Mouse (Mus musculus) kidney, embryonic 16.5 days (tissue): ENCODE data around the gene Tle4. TPM values are rescaled to one million over a fixed set of nuclear protein-coding genes. Genes with fewer than 3 reads are reported as not detected.

ENCODE experiments used
- ATAC-seq: fragments of 200-750 bp; cut with Nextera tagmentation; 2 replicates; pipeline ENCODE4 v1.8.0; 2017; ENCODE audit warnings: moderate TSS enrichment; ENCODE audit not compliant: low FRiP score, low TSS enrichment
- H3K27ac ChIP-seq: fragments of 300-500 bp; sonication (generic); 2 replicates; pipeline ENCODE4 v1.5.1; 2014; ENCODE audit warnings: low read length
- H3K27me3 ChIP-seq: fragments of 300-500 bp; sonication (generic); 2 replicates; pipeline ENCODE4 v1.6.1; 2014; ENCODE audit warnings: low read length, control low read depth, mixed read lengths; ENCODE audit not compliant: insufficient read depth
- H3K36me3 ChIP-seq: fragments of 300-500 bp; sonication (generic); 2 replicates; pipeline ENCODE4 v1.6.1; 2014; ENCODE audit warnings: low read length, control low read depth, mixed read lengths; ENCODE audit not compliant: insufficient read depth
- H3K4me1 ChIP-seq: fragments of 300-500 bp; sonication (generic); 2 replicates; pipeline ENCODE4 v1.6.1; 2014; ENCODE audit warnings: low read length, control low read depth, mixed read lengths; ENCODE audit not compliant: insufficient read depth
- H3K4me2 ChIP-seq: fragments of 300-500 bp; sonication (generic); replicated peaks from 2 replicates; pipeline ENCODE4 v1.6.1; 2014; ENCODE audit warnings: low read depth, low read length
- H3K4me3 ChIP-seq: fragments of 300-500 bp; sonication (generic); 2 replicates; pipeline ENCODE4 v1.5.1; 2014; ENCODE audit warnings: mild to moderate bottlenecking, low read length
- H3K9ac ChIP-seq: fragments of 300-500 bp; sonication (generic); replicated peaks from 2 replicates; pipeline ENCODE4 v1.6.1; 2014; ENCODE audit warnings: low read length
- H3K9me3 ChIP-seq: fragments of 300-500 bp; sonication (generic); 2 replicates; pipeline ENCODE4 v1.6.1; 2016; ENCODE audit warnings: low read length, control low read depth
- WGBS: fragments of 180-500 bp; shearing (Covaris S2); extraction: QIAGEN DNeasy Blood & Tissue Kit; methylation state at CpG from one replicate; pipeline ENCODE4 v1.1.7; 2014; 5-methylcytosine and 5-hydroxymethylcytosine counted together
- polyA plus RNA-seq: library from polyadenylated mRNA; unstranded; fragments of >200 nt; fragmentation: Nextera tagmentation; extraction: Ambion mirVana; gene quantifications from 2 replicates; pipeline ENCODE4 v1.2.1, GENCODE M21; 2015

Tle4 gene
- polyA plus RNA-seq, 1 experiment from 2014 or later, result 14.6 TPM

DNA sequence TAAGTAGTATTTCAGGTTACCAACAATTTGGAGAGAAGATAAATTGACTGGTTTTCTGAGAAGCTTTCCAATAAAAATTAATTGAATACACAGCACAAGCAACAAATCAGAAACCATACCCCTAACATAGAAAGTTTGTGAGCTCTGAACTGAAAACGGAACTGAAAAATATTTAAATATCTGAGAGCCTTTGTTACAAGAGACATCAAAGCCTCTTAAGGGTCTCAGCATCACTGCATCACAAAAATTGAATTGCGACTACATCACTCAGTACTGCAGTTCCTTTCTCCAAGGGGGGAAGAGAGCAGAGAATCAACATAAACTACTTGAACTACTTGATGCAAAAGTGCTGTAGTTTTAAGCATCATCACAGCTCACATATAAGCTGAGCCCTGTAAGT, 61.2 kb downstream of the Tle4 start:
- 83% methylated on average over 2 of the region's 2 CpGs for WGBS
- no peak overlapping the region for H3K4me2 ChIP-seq
- H3K27ac ChIP-seq, result no peak overlapping the region
- H3K36me3 ChIP-seq, result no peaks in the 10 kb centered on the region
- no peak for ATAC-seq
- no peak overlapping the region for H3K9ac ChIP-seq
- no peaks in the 10 kb centered on the region for H3K27me3 ChIP-seq
- no peaks in the 10 kb centered on the region for H3K9me3 ChIP-seq
- no peaks in the 10 kb centered on the region for H3K4me1 ChIP-seq
- no peak overlapping the region for H3K4me3 ChIP-seq

DNA sequence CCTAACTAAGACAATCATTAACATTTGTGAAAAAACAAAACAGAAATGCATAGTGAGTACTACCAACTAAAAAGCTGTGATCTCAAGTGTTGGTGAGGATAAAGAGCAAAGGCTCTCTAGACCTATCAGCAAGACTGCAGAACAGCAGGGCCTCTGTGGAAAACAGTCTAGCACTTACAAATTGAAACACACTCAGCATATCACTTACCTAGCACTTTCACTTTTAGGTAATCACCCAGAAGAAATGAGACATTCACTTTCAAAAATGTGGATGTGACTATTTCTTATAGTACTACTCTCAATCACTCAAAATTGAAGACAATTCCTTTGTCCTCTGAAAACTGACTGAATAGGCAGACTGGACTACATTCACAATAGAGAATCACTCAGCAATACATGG, 63.4 kb downstream of the Tle4 start:
- H3K4me2 ChIP-seq, result no peak overlapping the region
- no peaks in the 10 kb centered on the region for H3K27me3 ChIP-seq
- H3K9me3 ChIP-seq, result no peaks in the 10 kb centered on the region
- H3K9ac ChIP-seq, result no peak overlapping the region
- H3K36me3 ChIP-seq, result no peaks in the 10 kb centered on the region
- no peaks in the 10 kb centered on the region for H3K4me1 ChIP-seq
- no peak for ATAC-seq
- no peak overlapping the region for H3K4me3 ChIP-seq
- H3K27ac ChIP-seq, result no peak overlapping the region

DNA sequence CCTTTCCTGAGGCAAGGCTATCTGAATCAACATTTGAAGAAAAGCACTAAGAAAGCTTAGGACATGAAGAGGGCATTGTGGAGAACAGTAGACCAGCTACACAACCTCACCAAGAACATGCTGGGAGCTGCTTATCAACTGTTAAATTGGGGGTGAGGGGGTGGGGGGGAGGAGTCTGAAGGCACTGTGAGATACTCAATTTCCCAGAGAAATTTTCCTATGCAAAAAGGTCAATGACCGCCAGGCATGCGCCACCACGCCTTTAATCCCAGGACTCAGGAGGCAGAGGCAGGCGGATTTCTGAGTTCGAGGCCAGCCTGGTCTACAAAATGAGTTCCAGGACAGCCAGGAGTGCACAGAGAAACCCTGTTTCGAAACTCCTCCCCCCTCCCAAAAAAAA, 65.0 kb downstream of the Tle4 start:
- no peak overlapping the region for H3K4me3 ChIP-seq
- no peaks in the 10 kb centered on the region for H3K9me3 ChIP-seq
- no peaks in the 10 kb centered on the region for H3K27me3 ChIP-seq
- H3K4me1 ChIP-seq, result no peaks in the 10 kb centered on the region
- H3K4me2 ChIP-seq, result no peak overlapping the region
- H3K27ac ChIP-seq, result no peak overlapping the region
- WGBS, result 97% methylated on average over 6 of the region's 6 CpGs
- no peak overlapping the region for H3K9ac ChIP-seq
- no peak for ATAC-seq
- H3K36me3 ChIP-seq, result no peaks in the 10 kb centered on the region

DNA sequence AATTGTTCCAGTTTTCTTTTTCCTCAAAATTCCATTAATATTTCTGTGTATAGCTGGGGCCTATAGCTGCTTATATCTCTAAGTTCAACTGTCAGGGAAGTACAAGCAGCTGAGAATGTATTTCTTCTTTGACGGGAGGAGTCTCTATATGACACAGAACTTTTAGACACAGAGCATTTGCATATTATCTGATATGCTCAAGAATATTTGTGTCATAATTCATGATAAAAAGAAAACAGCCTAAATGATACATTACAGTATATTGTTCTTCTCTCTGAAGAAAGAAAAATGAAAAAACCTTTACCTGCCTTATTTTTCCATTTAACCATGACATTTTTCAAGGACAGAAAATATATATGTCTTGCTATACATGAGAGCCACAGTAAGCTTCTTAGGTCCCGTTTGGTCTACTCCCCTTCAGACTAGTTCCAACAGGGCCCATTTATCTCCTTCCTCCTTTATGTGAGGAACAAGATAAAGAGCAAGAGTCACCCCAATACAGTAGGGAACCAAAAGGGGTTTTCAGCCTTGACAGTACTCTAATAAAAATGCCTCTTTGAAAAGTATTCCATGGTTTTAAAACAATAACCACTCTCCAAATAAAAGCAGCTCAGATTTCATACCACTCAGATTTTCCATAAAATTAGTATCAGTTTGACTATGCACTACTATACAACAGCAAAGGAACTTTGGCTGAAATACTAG, 77.6 kb downstream of the Tle4 start:
- Histone ChIP-seq H3K9ac (no peak overlapping the region), H3K27ac (no peak overlapping the region), H3K4me1 (peaks cover 5% of the 10 kb centered on the region), H3K9me3 (no peaks in the 10 kb centered on the region), H3K4me3 (no peak overlapping the region), H3K4me2 (no peak overlapping the region), H3K27me3 (no peaks in the 10 kb centered on the region), H3K36me3 (0 out of 2 replicates have a peak, but pooled peaks cover 3% of the 10 kb centered on the region)
- no peak for ATAC-seq
- WGBS, result 65% methylated on average over 2 of the region's 2 CpGs

DNA sequence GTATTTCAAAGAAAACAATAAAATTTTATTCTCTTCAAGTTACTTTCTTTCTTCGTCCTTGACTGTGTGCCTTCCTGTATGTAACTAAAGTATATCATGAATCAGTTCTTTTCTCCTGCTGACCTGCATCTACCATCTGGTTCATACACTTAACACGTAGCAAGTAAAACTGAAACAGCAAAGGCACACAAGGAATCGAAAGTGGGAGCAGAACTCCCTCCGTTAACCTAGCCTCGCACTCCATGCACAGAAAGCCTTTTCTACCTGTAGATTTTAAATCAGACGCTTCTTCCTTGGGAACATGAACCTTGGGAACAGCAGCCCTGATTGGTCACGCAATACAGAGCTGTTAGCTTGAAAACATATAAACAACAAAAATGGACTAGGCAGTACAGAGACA, 78.7 kb downstream of the Tle4 start:
- Histone ChIP-seq H3K27ac (no peak overlapping the region), H3K9ac (no peak overlapping the region), H3K36me3 (0 out of 2 replicates have a peak, but pooled peaks cover 3% of the 10 kb centered on the region), H3K4me1 (peaks cover 12% of the 10 kb centered on the region), H3K4me2 (no peak overlapping the region), H3K4me3 (no peak overlapping the region), H3K9me3 (no peaks in the 10 kb centered on the region), H3K27me3 (no peaks in the 10 kb centered on the region)
- ATAC-seq, result no peak
- 89% methylated on average over 7 of the region's 7 CpGs for WGBS

DNA sequence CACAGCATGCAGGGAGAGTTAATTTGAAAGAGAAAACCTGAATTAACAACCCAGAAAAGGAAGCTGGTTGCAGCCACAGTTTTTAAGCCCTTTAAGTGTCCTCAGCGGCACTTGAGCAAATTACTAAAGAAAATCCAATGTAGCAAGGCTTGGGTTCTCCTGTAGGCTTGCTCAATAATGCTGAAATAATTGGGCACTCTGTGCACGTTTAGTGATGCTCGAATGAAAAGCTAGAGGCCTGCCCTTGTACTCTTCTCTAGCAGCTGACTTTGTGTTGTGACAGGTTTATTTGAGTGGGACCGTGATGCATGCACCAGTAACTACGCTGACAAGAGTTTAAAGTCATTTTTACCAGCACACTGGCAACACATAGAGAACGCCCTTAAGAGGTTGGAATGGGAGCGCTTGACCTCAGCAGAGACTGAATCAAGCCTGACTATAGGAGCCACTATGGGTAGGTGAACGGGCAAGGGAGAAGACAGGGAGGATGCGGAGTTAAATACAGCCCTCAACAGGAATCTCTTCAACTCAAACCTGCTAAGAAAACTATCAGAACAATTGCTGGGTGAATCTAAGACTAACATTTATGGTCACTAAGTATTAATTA, 79.3 kb downstream of the Tle4 start:
- 44% methylated on average over 9 of the region's 9 CpGs for WGBS
- H3K4me1 ChIP-seq, result peaks cover 12% of the 10 kb centered on the region
- no peak overlapping the region for H3K4me3 ChIP-seq
- H3K4me2 ChIP-seq, result no peak overlapping the region
- no peak overlapping the region for H3K27ac ChIP-seq
- 0 out of 2 replicates have a peak, but pooled peaks cover 3% of the 10 kb centered on the region for H3K36me3 ChIP-seq
- no peaks in the 10 kb centered on the region for H3K27me3 ChIP-seq
- ATAC-seq, result peak; percentile 67; the same call in 1 of the 2 replicates
- no peaks in the 10 kb centered on the region for H3K9me3 ChIP-seq
- no peak overlapping the region for H3K9ac ChIP-seq

DNA sequence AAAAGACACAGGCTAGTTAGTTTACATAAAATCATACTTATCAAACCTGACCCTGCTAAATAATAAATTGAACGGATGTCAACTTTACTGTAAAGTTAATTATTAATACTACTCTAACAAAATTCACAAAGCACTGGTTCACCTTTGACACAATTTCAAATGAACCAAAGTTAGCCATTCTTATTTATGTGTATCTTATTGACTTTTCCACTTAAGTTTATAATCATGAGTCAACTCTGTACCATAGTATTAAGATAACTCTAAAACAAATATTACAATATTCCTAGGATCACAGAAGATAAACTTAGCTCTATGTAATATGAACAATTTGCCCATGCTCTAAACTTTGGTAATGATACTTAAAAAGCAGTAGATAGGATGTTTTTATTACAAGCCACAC, 81.4 kb downstream of the Tle4 start:
- H3K4me3 ChIP-seq, result no peak overlapping the region
- no peak for ATAC-seq
- no peaks in the 10 kb centered on the region for H3K27me3 ChIP-seq
- no peak overlapping the region for H3K4me2 ChIP-seq
- H3K4me1 ChIP-seq, result peaks cover 12% of the 10 kb centered on the region
- no peak overlapping the region for H3K9ac ChIP-seq
- no peak overlapping the region for H3K27ac ChIP-seq
- WGBS, result 72% methylated on average over 1 of the region's 1 CpGs
- H3K36me3 ChIP-seq, result 0 out of 2 replicates have a peak, but pooled peaks cover 3% of the 10 kb centered on the region
- no peaks in the 10 kb centered on the region for H3K9me3 ChIP-seq

DNA sequence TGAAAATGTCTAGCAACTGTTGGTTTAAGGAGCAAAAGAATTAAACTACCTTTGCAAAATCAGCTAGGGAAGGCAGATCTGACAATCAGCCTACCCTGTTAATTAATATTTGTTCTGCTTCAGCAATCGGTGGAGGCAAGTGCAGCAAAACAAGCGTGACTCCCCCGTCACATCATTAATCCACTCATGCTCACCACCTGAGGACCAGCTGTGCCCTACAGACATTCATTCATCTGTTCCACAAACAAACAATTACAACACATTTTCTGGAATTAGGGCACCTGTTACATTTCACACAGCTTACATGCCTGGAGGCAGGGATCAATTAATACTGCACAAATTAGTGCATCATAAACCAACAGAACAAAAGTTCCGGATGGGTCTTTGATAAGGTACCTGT, 89.0 kb downstream of the Tle4 start:
- Histone ChIP-seq H3K4me3 (no peak overlapping the region), H3K4me2 (no peak overlapping the region), H3K36me3 (0 out of 2 replicates have a peak, but pooled peaks cover 3% of the 10 kb centered on the region), H3K4me1 (peaks cover 7% of the 10 kb centered on the region; the same call in 1 of the 2 replicates), H3K9me3 (no peaks in the 10 kb centered on the region), H3K27ac (no peak overlapping the region), H3K9ac (no peak overlapping the region), H3K27me3 (no peaks in the 10 kb centered on the region)
- ATAC-seq, result 0 out of 2 replicates have a peak, but pooled peaks have one; percentile 42
- 45% methylated on average over 4 of the region's 4 CpGs for WGBS

DNA sequence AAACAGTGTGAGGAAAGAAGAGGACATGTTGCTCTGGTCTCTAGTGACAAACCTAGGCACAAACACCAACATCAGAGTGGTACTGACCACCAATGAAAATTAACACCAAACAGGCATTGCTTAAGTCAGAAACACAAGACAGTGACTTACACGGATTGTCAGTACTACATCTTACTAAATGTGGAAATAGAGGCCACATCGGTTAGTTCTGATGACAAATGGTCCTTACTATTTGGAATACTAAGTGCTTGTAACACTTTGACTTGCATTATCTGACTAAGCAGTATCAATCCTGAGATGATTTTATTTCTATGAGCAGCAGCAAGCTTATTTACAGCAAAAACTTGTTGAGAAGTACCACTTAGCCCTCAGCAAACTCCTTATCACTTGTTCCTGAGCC, 89.9 kb downstream of the Tle4 start:
- no peak for ATAC-seq
- Histone ChIP-seq H3K9ac (no peak overlapping the region), H3K4me1 (peaks cover 7% of the 10 kb centered on the region; the same call in 1 of the 2 replicates), H3K27ac (no peak overlapping the region), H3K4me3 (no peak overlapping the region), H3K27me3 (no peaks in the 10 kb centered on the region), H3K4me2 (no peak overlapping the region), H3K9me3 (no peaks in the 10 kb centered on the region), H3K36me3 (0 out of 2 replicates have a peak, but pooled peaks cover 3% of the 10 kb centered on the region)
- WGBS, result 63% methylated on average over 2 of the region's 2 CpGs
